Mouse (Mus musculus) B cell, adult 2 months (primary cell): Measurements from ENCODE around the gene Palm3.

ENCODE experiments used
- DNase-seq, 2 experiments: peaks; one replicate each; pipeline ENCODE4 v3.0.0; 2022

Palm3 gene

GRCm38 (mm10) chr8:84025863-84026262 is 4.6 kb downstream of the Palm3 start:
- peak; percentile 22 to 32 for DNase-seq

- peak; percentile 71 for DNase-seq
Observed at GRCm38 (mm10) chr8:84027449-84027848, 6.2 kb downstream of the Palm3 start.

- no peak for DNase-seq
Observed at GRCm38 (mm10) chr8:84029272-84029671, 8.0 kb downstream of the Palm3 start.

- DNase-seq, result no peak
Observed at GRCm38 (mm10) chr8:84032777-84033176, 11.5 kb downstream of the Palm3 start.

- DNase-seq, result no peak
Observed at GRCm38 (mm10) chr8:84038015-84038414, 16.7 kb downstream of the Palm3 start.

- peak; percentile 86 to 87 for DNase-seq
Observed at GRCm38 (mm10) chr8:84039050-84039449, 17.8 kb downstream of the Palm3 start.

- peak; percentile 75 to 78 for DNase-seq
Observed at GRCm38 (mm10) chr8:84042066-84042947, 21.0 kb downstream of the Palm3 start, which contains the start of gene Il27ra. Il27ra (minus strand) TSS chr8:84042589.

- DNase-seq, result peak in 1 of 2 experiments; percentile 17
Observed at GRCm38 (mm10) chr8:84042948-84043342, 21.7 kb downstream of the Palm3 start.

GRCm38 (mm10) chr8:84044103-84044502 is 22.8 kb downstream of the Palm3 start:
- DNase-seq, result no peak

GRCm38 (mm10) chr8:84044900-84045299 is 23.6 kb downstream of the Palm3 start, which contains the start of gene Rln3:
Rln3 (minus strand) TSS chr8:84045000.
- no peak for DNase-seq

GRCm38 (mm10) chr8:84046505-84046904 is 25.2 kb downstream of the Palm3 start:
- no peak for DNase-seq

GRCm38 (mm10) chr8:84048171-84048570 is 26.9 kb downstream of the Palm3 start:
- DNase-seq, result no peak

- DNase-seq, result no peak
Observed at GRCm38 (mm10) chr8:84052746-84053145, 31.5 kb downstream of the Palm3 start.

GRCm38 (mm10) chr8:84053229-84053628 is 32.0 kb downstream of the Palm3 start:
- DNase-seq, result no peak

GRCm38 (mm10) chr8:84057827-84058226 is 36.6 kb downstream of the Palm3 start:
- no peak for DNase-seq

GRCm38 (mm10) chr8:84059226-84059625 is 38.0 kb downstream of the Palm3 start:
- DNase-seq, result no peak

GRCm38 (mm10) chr8:84060245-84060644 is 39.0 kb downstream of the Palm3 start:
- DNase-seq, result no peak

GRCm38 (mm10) chr8:84063861-84064610 is 42.8 kb downstream of the Palm3 start:
- peak; percentile 78 to 81 for DNase-seq

GRCm38 (mm10) chr8:84065037-84065436 is 43.8 kb downstream of the Palm3 start, which contains the start of gene Gm10643:
Gm10643 (minus strand) TSS chr8:84065137.
- no peak for DNase-seq

- DNase-seq, result no peak
Observed at GRCm38 (mm10) chr8:84065457-84066072, 44.3 kb downstream of the Palm3 start.

- peak; percentile 98 to 99 for DNase-seq
Observed at GRCm38 (mm10) chr8:84066291-84066930, 45.1 kb downstream of the Palm3 start, which contains the start of gene Rfx1. Rfx1 (plus strand) TSS chr8:84066834.

GRCm38 (mm10) chr8:84067047-84067573 is 45.8 kb downstream of the Palm3 start:
- peak; percentile 98 to 99 for DNase-seq
